Mouse (Mus musculus): ENCODE data around the gene Usmg5. TPM values are rescaled to one million over a fixed set of nuclear protein-coding genes. Genes with fewer than 3 reads are reported as not detected.

Usmg5 gene
- polyA plus RNA-seq, 1 experiment from 2014 or later, result 1,154 TPM

- Histone ChIP-seq H3K27me3 (ENCODE audit: insufficient read depth, low read length) (no peaks in the 10 kb centered on the region), H3K36me3 (ENCODE audit: insufficient read depth, low read length) (peaks cover 34% of the 10 kb centered on the region), H3K4me3 (ENCODE audit: low read length) (no peak overlapping the region), H3K9ac (replicated peaks; ENCODE audit: low read length) (no peak overlapping the region), H3K4me2 (replicated peaks; ENCODE audit: low read depth, low read length) (no peak overlapping the region), H3K9me3 (ENCODE audit: low read length) (no peaks in the 10 kb centered on the region), H3K27ac (ENCODE audit: low read length) (no peak overlapping the region), H3K4me1 (ENCODE audit: insufficient read depth, low read length) (peaks cover 16% of the 10 kb centered on the region)
- ATAC-seq (ENCODE audit: low FRiP score, low TSS enrichment), result no peak
- WGBS, result 93% methylated on average over 1 of the region's 1 CpGs
Measured at GRCm38 (mm10) chr19:47046343-47046742, 44.1 kb downstream of the Usmg5 start.

DNA sequence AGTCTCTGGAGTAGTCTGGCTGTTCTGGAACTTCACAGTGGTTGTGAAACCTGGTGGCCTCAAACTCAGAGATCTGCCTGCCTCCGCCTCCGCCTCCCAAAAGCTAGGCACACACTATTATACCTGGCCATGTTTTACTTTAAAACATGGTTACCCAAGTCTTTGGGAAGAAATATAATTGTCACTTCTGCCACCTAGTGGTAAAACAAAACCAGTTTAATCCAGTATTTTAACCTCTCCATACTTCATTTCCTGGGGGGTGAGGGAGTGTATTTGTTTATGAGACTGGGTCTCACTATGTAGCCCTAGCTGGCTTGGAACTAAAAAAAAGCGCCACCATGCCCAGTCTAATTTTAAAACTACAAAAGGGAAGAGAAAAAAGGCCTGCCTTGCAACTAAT, 46.8 kb downstream of the Usmg5 start:
- H3K27me3 ChIP-seq (ENCODE audit: insufficient read depth, low read length), result no peaks in the 10 kb centered on the region
- H3K4me2 ChIP-seq (replicated peaks; ENCODE audit: low read depth, low read length), result no peak overlapping the region
- 89% methylated on average over 3 of the region's 3 CpGs for WGBS
- no peaks in the 10 kb centered on the region for H3K4me1 ChIP-seq (ENCODE audit: insufficient read depth, low read length)
- no peak overlapping the region for H3K9ac ChIP-seq (replicated peaks; ENCODE audit: low read length)
- H3K4me3 ChIP-seq (ENCODE audit: low read length), result no peak overlapping the region
- ATAC-seq (ENCODE audit: low FRiP score, low TSS enrichment), result no peak
- H3K9me3 ChIP-seq (ENCODE audit: low read length), result no peaks in the 10 kb centered on the region
- no peak overlapping the region for H3K27ac ChIP-seq (ENCODE audit: low read length)
- H3K36me3 ChIP-seq (ENCODE audit: insufficient read depth, low read length), result peaks cover 45% of the 10 kb centered on the region

- 87% methylated on average over 3 of the region's 3 CpGs for WGBS
- no peak overlapping the region for H3K9ac ChIP-seq (replicated peaks; ENCODE audit: low read length)
- no peaks in the 10 kb centered on the region for H3K4me1 ChIP-seq (ENCODE audit: insufficient read depth, low read length)
- H3K4me2 ChIP-seq (replicated peaks; ENCODE audit: low read depth, low read length), result no peak overlapping the region
- no peak overlapping the region for H3K4me3 ChIP-seq (ENCODE audit: low read length)
- no peak for ATAC-seq (ENCODE audit: low FRiP score, low TSS enrichment)
- H3K36me3 ChIP-seq (ENCODE audit: insufficient read depth, low read length), result peaks cover 38% of the 10 kb centered on the region
- H3K27ac ChIP-seq (ENCODE audit: low read length), result no peak overlapping the region
- H3K27me3 ChIP-seq (ENCODE audit: insufficient read depth, low read length), result no peaks in the 10 kb centered on the region
- H3K9me3 ChIP-seq (ENCODE audit: low read length), result no peaks in the 10 kb centered on the region
Measured at GRCm38 (mm10) chr19:47040720-47041473, 49.5 kb downstream of the Usmg5 start.

- Histone ChIP-seq H3K4me2 (replicated peaks; ENCODE audit: low read depth, low read length) (no peak overlapping the region), H3K27ac (ENCODE audit: low read length) (no peak overlapping the region), H3K27me3 (ENCODE audit: insufficient read depth, low read length) (no peaks in the 10 kb centered on the region), H3K4me3 (ENCODE audit: low read length) (no peak overlapping the region), H3K36me3 (ENCODE audit: insufficient read depth, low read length) (peaks cover 33% of the 10 kb centered on the region), H3K9me3 (ENCODE audit: low read length) (no peaks in the 10 kb centered on the region), H3K4me1 (ENCODE audit: insufficient read depth, low read length) (no peaks in the 10 kb centered on the region), H3K9ac (replicated peaks; ENCODE audit: low read length) (no peak overlapping the region)
- WGBS, result 83% methylated on average over 3 of the region's 3 CpGs
- ATAC-seq (ENCODE audit: low FRiP score, low TSS enrichment), result no peak
Measured at GRCm38 (mm10) chr19:47036596-47036995, 53.9 kb downstream of the Usmg5 start.

- no peaks in the 10 kb centered on the region for H3K27me3 ChIP-seq (ENCODE audit: insufficient read depth, low read length)
- no peaks in the 10 kb centered on the region for H3K9me3 ChIP-seq (ENCODE audit: low read length)
- H3K4me1 ChIP-seq (ENCODE audit: insufficient read depth, low read length), result no peaks in the 10 kb centered on the region
- 93% methylated on average over 4 of the region's 4 CpGs for WGBS
- no peak for ATAC-seq (ENCODE audit: low FRiP score, low TSS enrichment)
- H3K4me2 ChIP-seq (replicated peaks; ENCODE audit: low read depth, low read length), result no peak overlapping the region
- H3K27ac ChIP-seq (ENCODE audit: low read length), result no peak overlapping the region
- H3K4me3 ChIP-seq (ENCODE audit: low read length), result no peak overlapping the region
- H3K9ac ChIP-seq (replicated peaks; ENCODE audit: low read length), result no peak overlapping the region
- peaks cover 27% of the 10 kb centered on the region for H3K36me3 ChIP-seq (ENCODE audit: insufficient read depth, low read length)
Measured at GRCm38 (mm10) chr19:47034916-47035315, 55.5 kb downstream of the Usmg5 start.

Other genes starting within 250 kb of the Usmg5 start
- 0.71 and 2.1 TPM in 2 replicates for gene Ina, start 75.9 kb downstream of the Usmg5 start, polyA plus RNA-seq (2015; fragmentation: Nextera tagmentation; extraction: Ambion mirVana)
- gene Nt5c2, start 75.5 kb downstream of the Usmg5 start, polyA plus RNA-seq (2015; fragmentation: Nextera tagmentation; extraction: Ambion mirVana), result 77.5 and 89.4 TPM in 2 replicates
- gene Pcgf6, start 39.7 kb downstream of the Usmg5 start, polyA plus RNA-seq (2015; fragmentation: Nextera tagmentation; extraction: Ambion mirVana), result 20.2 and 25.6 TPM in 2 replicates
- 4.3 and 4.5 TPM in 2 replicates for gene Taf5, start 22.9 kb downstream of the Usmg5 start, polyA plus RNA-seq (2015; fragmentation: Nextera tagmentation; extraction: Ambion mirVana)
- gene Pdcd11, start 121 bp upstream of the Usmg5 start, polyA plus RNA-seq (2015; fragmentation: Nextera tagmentation; extraction: Ambion mirVana), result 9.3 and 10.3 TPM in 2 replicates
- gene Calhm2, start 47.6 kb upstream of the Usmg5 start, polyA plus RNA-seq (2015; fragmentation: Nextera tagmentation; extraction: Ambion mirVana), result 8.5 and 8.7 TPM in 2 replicates
- not detected in 2 replicates for gene Calhm1, start 53.6 kb upstream of the Usmg5 start, polyA plus RNA-seq (2015; fragmentation: Nextera tagmentation; extraction: Ambion mirVana)
- not detected in 2 replicates for gene Calhm3, start 67.1 kb upstream of the Usmg5 start, polyA plus RNA-seq (2015; fragmentation: Nextera tagmentation; extraction: Ambion mirVana)
- 5.5 and 6.0 TPM in 2 replicates for gene Neurl1a, start 88.2 kb upstream of the Usmg5 start, polyA plus RNA-seq (2015; fragmentation: Nextera tagmentation; extraction: Ambion mirVana)